Mouse (Mus musculus): Measurements from ENCODE around the gene Olfr1133. TPM values are rescaled to one million over a fixed set of nuclear protein-coding genes. Genes with fewer than 3 reads are reported as not detected.
"Not testable (repeated sequence)": the region's sequence is repeated elsewhere in the genome, so short reads cannot be mapped to it uniquely, and the experiment has no call there.

The Olfr1133 gene
- polyA plus RNA-seq (2015; fragmentation: Nextera tagmentation; extraction: Ambion mirVana): not detected in 2 replicates

DNA sequence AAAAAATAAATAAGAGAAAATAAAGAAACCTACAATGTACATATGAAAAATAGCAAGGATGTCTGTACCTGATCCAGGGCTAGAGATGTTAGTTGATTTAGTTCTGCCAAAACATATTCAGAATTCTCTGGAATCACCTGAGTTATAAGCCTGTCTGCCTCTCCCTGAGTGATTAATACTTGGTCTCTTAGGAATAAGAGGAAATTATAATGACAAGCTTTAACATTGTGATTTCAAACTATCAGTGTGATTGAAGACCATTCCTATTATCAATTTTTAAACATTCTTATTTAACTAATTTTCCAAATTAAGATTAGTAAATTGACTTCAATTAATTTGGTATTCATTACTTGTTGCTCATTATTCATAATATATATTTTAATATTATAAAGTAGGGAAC is at the start of gene Olfr1133:
Olfr1133 (minus strand) TSS at position 101 of the 400 bp plus-strand sequence.
- H3K27ac ChIP-seq: no peak within 1 kb of the TSS
- H3K4me3 ChIP-seq (replicated peaks): no peak within 1 kb of the TSS
- no peak for ATAC-seq (ENCODE audit: insufficient read depth, low FRiP score, low read depth)
- no peak within 1 kb of the TSS for H3K4me2 ChIP-seq
- no peaks in the 10 kb centered on the region for H3K36me3 ChIP-seq
- H3K4me1 ChIP-seq: no peaks in the 10 kb centered on the region
- no peak within 1 kb of the TSS for H3K9ac ChIP-seq
- H3K9me3 ChIP-seq: no peaks in the 10 kb centered on the region
- no peaks in the 10 kb centered on the region for H3K27me3 ChIP-seq (replicated peaks)

GRCm38 (mm10) chr2:87693847-87694246 is 46.7 kb upstream of the Olfr1133 start, which contains the start of gene Olfr1136:
Gene Olfr1136 (minus strand): TSS chr2:87693947.
- no peak within 1 kb of the TSS for H3K4me2 ChIP-seq
- no peak for ATAC-seq (ENCODE audit: insufficient read depth, low FRiP score, low read depth)
- no peak within 1 kb of the TSS for H3K27ac ChIP-seq
- H3K4me3 ChIP-seq (replicated peaks): no peak within 1 kb of the TSS
- no peaks in the 10 kb centered on the region for H3K36me3 ChIP-seq
- no peaks in the 10 kb centered on the region for H3K9me3 ChIP-seq
- H3K9ac ChIP-seq: no peak within 1 kb of the TSS
- H3K4me1 ChIP-seq: no peaks in the 10 kb centered on the region
- H3K27me3 ChIP-seq (replicated peaks): no peaks in the 10 kb centered on the region

GRCm38 (mm10) chr2:87673564-87673963 is 26.4 kb upstream of the Olfr1133 start, which contains the start of gene Olfr1135:
Gene Olfr1135 (minus strand): TSS chr2:87673664.
- Histone ChIP-seq H3K27me3 (replicated peaks) (no peaks in the 10 kb centered on the region), H3K27ac (no peak within 1 kb of the TSS), H3K9ac (no peak within 1 kb of the TSS), H3K4me2 (no peak within 1 kb of the TSS), H3K4me1 (no peaks in the 10 kb centered on the region), H3K4me3 (replicated peaks) (no peak within 1 kb of the TSS), H3K36me3 (no peaks in the 10 kb centered on the region), H3K9me3 (no peaks in the 10 kb centered on the region)
- ATAC-seq (ENCODE audit: insufficient read depth, low FRiP score, low read depth): no peak
- 13% methylated on average over 1 of the region's 1 CpGs for WGBS

DNA sequence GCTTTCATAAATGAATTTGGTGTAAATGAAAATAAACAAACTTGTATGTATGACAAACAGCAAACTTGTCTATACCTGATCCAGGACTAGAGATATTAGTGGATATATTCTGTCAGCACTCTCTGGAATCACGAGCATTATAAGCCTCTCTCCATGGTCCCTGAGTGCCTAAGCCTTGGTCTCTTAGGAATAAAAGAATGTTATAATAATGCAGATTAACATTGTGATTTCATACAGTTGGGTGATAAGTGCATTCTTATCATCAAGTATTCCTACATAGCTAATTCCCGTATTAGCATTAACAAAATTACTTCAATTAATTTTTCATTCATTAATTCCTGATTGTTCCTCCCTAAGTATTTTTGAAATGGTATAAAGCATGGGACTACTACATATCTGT is 11.2 kb upstream of the Olfr1133 start, which contains the start of gene Olfr1134:
Olfr1134 (minus strand) TSS at position 101 of the 400 bp plus-strand sequence.
- no peak within 1 kb of the TSS for H3K4me3 ChIP-seq (replicated peaks)
- H3K4me2 ChIP-seq: no peak within 1 kb of the TSS
- H3K4me1 ChIP-seq: no peaks in the 10 kb centered on the region
- no peaks in the 10 kb centered on the region for H3K36me3 ChIP-seq
- no peak for ATAC-seq (ENCODE audit: insufficient read depth, low FRiP score, low read depth)
- H3K27ac ChIP-seq: no peak within 1 kb of the TSS
- H3K27me3 ChIP-seq (replicated peaks): no peaks in the 10 kb centered on the region
- H3K9ac ChIP-seq: no peak within 1 kb of the TSS
- WGBS: 79% methylated on average over 2 of the region's 2 CpGs
- no peaks in the 10 kb centered on the region for H3K9me3 ChIP-seq

DNA sequence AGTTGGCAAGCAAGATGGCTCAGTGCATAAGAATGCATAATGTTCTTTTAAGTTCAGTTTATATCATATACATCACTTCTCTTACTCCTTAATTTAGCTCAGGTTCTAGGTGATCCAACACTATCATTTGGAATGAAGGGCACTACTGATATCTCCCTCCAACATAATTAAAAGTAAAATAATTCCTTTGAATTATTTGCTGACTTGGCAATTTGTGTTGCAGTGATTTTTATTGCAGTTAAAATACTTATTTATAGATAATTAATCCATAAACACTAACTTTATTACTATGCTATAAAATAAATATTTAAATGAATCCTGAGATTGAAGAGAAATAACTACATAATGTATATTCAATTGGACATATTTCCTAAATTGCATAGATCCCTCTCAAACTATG is 4.7 kb downstream of the Olfr1133 start:
- ATAC-seq (ENCODE audit: insufficient read depth, low FRiP score, low read depth): no peak
- H3K4me3 ChIP-seq (replicated peaks): no peak overlapping the region
- no peak overlapping the region for H3K9ac ChIP-seq
- no peaks in the 10 kb centered on the region for H3K36me3 ChIP-seq
- H3K27ac ChIP-seq: no peak overlapping the region
- H3K27me3 ChIP-seq (replicated peaks): no peaks in the 10 kb centered on the region
- H3K4me2 ChIP-seq: no peak overlapping the region
- no peaks in the 10 kb centered on the region for H3K9me3 ChIP-seq
- H3K4me1 ChIP-seq: no peaks in the 10 kb centered on the region

- Histone ChIP-seq H3K27ac (no peak within 1 kb of the TSS), H3K4me2 (no peak within 1 kb of the TSS), H3K9me3 (no peaks in the 10 kb centered on the region), H3K4me1 (no peaks in the 10 kb centered on the region), H3K36me3 (no peaks in the 10 kb centered on the region), H3K9ac (no peak within 1 kb of the TSS), H3K4me3 (replicated peaks) (no peak within 1 kb of the TSS), H3K27me3 (replicated peaks) (no peaks in the 10 kb centered on the region)
- no peak for ATAC-seq (ENCODE audit: insufficient read depth, low FRiP score, low read depth)
Observed at GRCm38 (mm10) chr2:87637435-87637834, 9.7 kb downstream of the Olfr1133 start, which contains the start of gene Olfr1132. Gene Olfr1132 (minus strand): TSS chr2:87637535.

DNA sequence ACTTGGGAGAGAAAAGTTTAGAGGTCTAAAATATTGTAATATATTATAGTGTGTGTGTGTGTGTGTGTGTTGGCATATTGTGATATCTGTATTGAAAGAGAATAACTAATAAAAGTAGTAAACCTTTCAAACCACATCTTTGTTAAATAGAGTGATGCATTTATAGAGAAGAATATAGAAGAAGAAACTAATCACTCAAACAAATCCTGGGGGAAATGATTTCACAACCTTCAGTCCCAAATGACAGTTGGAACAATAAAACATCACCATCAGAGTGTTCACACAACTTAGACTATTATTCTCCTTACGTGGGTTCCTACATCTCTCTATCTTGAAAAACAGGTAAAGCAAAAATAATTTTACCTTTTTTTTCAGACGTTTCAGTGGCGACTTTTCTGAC is 20.4 kb downstream of the Olfr1133 start, which contains the start of gene Olfr1131:
Olfr1131 (plus strand) TSS at position 301 of the 400 bp plus-strand sequence.
- Histone ChIP-seq H3K4me2 (no peak within 1 kb of the TSS), H3K9ac (no peak within 1 kb of the TSS), H3K4me1 (no peaks in the 10 kb centered on the region), H3K36me3 (no peaks in the 10 kb centered on the region), H3K9me3 (no peaks in the 10 kb centered on the region), H3K27me3 (replicated peaks) (no peaks in the 10 kb centered on the region), H3K4me3 (replicated peaks) (no peak within 1 kb of the TSS), H3K27ac (no peak within 1 kb of the TSS)
- WGBS: 69% methylated on average over 3 of the region's 3 CpGs
- no peak for ATAC-seq (ENCODE audit: insufficient read depth, low FRiP score, low read depth)

- ATAC-seq (ENCODE audit: insufficient read depth, low FRiP score, low read depth); H3K36me3 ChIP-seq: not testable (repeated sequence)
Observed at GRCm38 (mm10) chr2:87605912-87606311, 41.3 kb downstream of the Olfr1133 start, which contains the start of gene Olfr1130. Gene Olfr1130 (plus strand): TSS chr2:87606212.

More at GRCm38 (mm10) chr2:87605912-87606311, 41.3 kb downstream of the Olfr1133 start, which contains the start of gene Olfr1130:
- H3K27me3 ChIP-seq (replicated peaks); H3K9me3 ChIP-seq; H3K27ac ChIP-seq; H3K9ac ChIP-seq; H3K4me3 ChIP-seq (replicated peaks); H3K4me2 ChIP-seq; H3K4me1 ChIP-seq: not testable (repeated sequence)

Other genes starting within 250 kb of the Olfr1133 start
- gene Olfr1123, start 230.7 kb downstream of the Olfr1133 start, polyA plus RNA-seq (2015; fragmentation: Nextera tagmentation; extraction: Ambion mirVana): not detected in 2 replicates
- gene Olfr1124, start 217.1 kb downstream of the Olfr1133 start, polyA plus RNA-seq (2015; fragmentation: Nextera tagmentation; extraction: Ambion mirVana): 0.06 TPM in 1 of 2 replicates, not detected in the other
- not detected in 2 replicates for gene Olfr1126, start 193.4 kb downstream of the Olfr1133 start, polyA plus RNA-seq (2015; fragmentation: Nextera tagmentation; extraction: Ambion mirVana)
- not detected in 2 replicates for gene Pramel7, start 150.3 kb downstream of the Olfr1133 start, polyA plus RNA-seq (2015; fragmentation: Nextera tagmentation; extraction: Ambion mirVana)
- not detected in 2 replicates for gene Pramel6, start 140.8 kb downstream of the Olfr1133 start, polyA plus RNA-seq (2015; fragmentation: Nextera tagmentation; extraction: Ambion mirVana)
- not detected in 2 replicates for gene Olfr153, start 115.6 kb downstream of the Olfr1133 start, polyA plus RNA-seq (2015; fragmentation: Nextera tagmentation; extraction: Ambion mirVana)
- not detected in 2 replicates for gene Olfr1128, start 101.8 kb downstream of the Olfr1133 start, polyA plus RNA-seq (2015; fragmentation: Nextera tagmentation; extraction: Ambion mirVana)
- not detected in 2 replicates for gene Olfr1129, start 73.5 kb downstream of the Olfr1133 start, polyA plus RNA-seq (2015; fragmentation: Nextera tagmentation; extraction: Ambion mirVana)
- not detected in 2 replicates for gene Olfr1130, start 41.2 kb downstream of the Olfr1133 start, polyA plus RNA-seq (2015; fragmentation: Nextera tagmentation; extraction: Ambion mirVana)
- gene Olfr1131, start 20.3 kb downstream of the Olfr1133 start, polyA plus RNA-seq (2015; fragmentation: Nextera tagmentation; extraction: Ambion mirVana): not detected in 2 replicates
- gene Olfr1132, start 9.8 kb downstream of the Olfr1133 start, polyA plus RNA-seq (2015; fragmentation: Nextera tagmentation; extraction: Ambion mirVana): not detected in 2 replicates
- gene Olfr1134, start 11.1 kb upstream of the Olfr1133 start, polyA plus RNA-seq (2015; fragmentation: Nextera tagmentation; extraction: Ambion mirVana): not detected in 2 replicates
- gene Olfr1135, start 26.3 kb upstream of the Olfr1133 start, polyA plus RNA-seq (2015; fragmentation: Nextera tagmentation; extraction: Ambion mirVana): not detected in 2 replicates
- not detected in 2 replicates for gene Olfr1136, start 46.6 kb upstream of the Olfr1133 start, polyA plus RNA-seq (2015; fragmentation: Nextera tagmentation; extraction: Ambion mirVana)
- gene Olfr1137, start 65.8 kb upstream of the Olfr1133 start, polyA plus RNA-seq (2015; fragmentation: Nextera tagmentation; extraction: Ambion mirVana): not detected in 2 replicates
- gene Olfr1138, start 92.6 kb upstream of the Olfr1133 start, polyA plus RNA-seq (2015; fragmentation: Nextera tagmentation; extraction: Ambion mirVana): not detected in 2 replicates
- not detected in 2 replicates for gene Olfr1140, start 96.4 kb upstream of the Olfr1133 start, polyA plus RNA-seq (2015; fragmentation: Nextera tagmentation; extraction: Ambion mirVana)
- gene Olfr1141, start 106.6 kb upstream of the Olfr1133 start, polyA plus RNA-seq (2015; fragmentation: Nextera tagmentation; extraction: Ambion mirVana): not detected in 2 replicates
- gene Olfr152, start 132.1 kb upstream of the Olfr1133 start, polyA plus RNA-seq (2015; fragmentation: Nextera tagmentation; extraction: Ambion mirVana): not detected in 2 replicates
- gene Olfr1143, start 153.2 kb upstream of the Olfr1133 start, polyA plus RNA-seq (2015; fragmentation: Nextera tagmentation; extraction: Ambion mirVana): not detected in 2 replicates
- gene Olfr1145, start 162.4 kb upstream of the Olfr1133 start, polyA plus RNA-seq (2015; fragmentation: Nextera tagmentation; extraction: Ambion mirVana): not detected in 2 replicates
- not detected in 2 replicates for gene Olfr1148, start 183.2 kb upstream of the Olfr1133 start, polyA plus RNA-seq (2015; fragmentation: Nextera tagmentation; extraction: Ambion mirVana)
- not detected in 2 replicates for gene Olfr1150-ps1, start 196.6 kb upstream of the Olfr1133 start, polyA plus RNA-seq (2015; fragmentation: Nextera tagmentation; extraction: Ambion mirVana)
- gene Olfr1151, start 208.5 kb upstream of the Olfr1133 start, polyA plus RNA-seq (2015; fragmentation: Nextera tagmentation; extraction: Ambion mirVana): not detected in 2 replicates
- gene Olfr1152, start 219.1 kb upstream of the Olfr1133 start, polyA plus RNA-seq (2015; fragmentation: Nextera tagmentation; extraction: Ambion mirVana): not detected in 2 replicates
- gene Olfr1153, start 247.6 kb upstream of the Olfr1133 start, polyA plus RNA-seq (2015; fragmentation: Nextera tagmentation; extraction: Ambion mirVana): not detected in 2 replicates

Data from stomach, embryonic 15.5 days (tissue).